Mouse (Mus musculus): ENCODE results near the gene Card14.

GRCm38 (mm10) chr11:119259977-119260376 is 47.6 kb upstream of the Card14 start:
- TF ChIP-seq CTCF (IDR thresholded peaks at IDR 0.05; ENCODE audit: insufficient read depth, low read length) (no peak), POLR2A (IDR thresholded peaks at IDR 0.05; ENCODE audit: borderline replicate concordance, extremely low read depth, low read depth, low read length) (no peak)

Measured in lung, adult 2 months (tissue).